Mouse (Mus musculus): ENCODE measurements around the gene Gm29735.
"Not testable (repeated sequence)": the region's sequence is repeated elsewhere in the genome, so short reads cannot be mapped to it uniquely, and the experiment has no call there.

Gene Gm29735

DNA sequence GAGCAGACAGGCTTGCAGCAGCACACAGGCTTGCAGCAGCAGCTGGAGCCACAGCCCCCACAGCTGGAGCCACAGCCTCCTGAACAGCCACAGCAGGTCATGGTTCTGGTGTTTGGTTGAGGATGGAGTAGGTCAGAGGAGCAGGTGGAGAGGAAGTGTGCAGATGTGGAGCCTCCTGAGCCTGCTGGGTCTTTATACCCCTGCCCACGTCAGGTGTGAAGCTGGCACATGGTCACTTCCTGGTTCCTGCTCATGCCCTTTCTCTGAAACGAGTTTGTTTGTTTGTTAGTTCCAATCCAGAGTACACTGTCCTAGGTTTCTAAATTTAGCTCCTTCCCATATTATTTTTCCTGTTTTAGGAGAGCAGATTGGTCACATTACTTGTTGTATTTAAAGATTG is at the start of gene Gm29735:
TSS of gene Gm29735 (minus strand) at position 101 of the 400 bp plus-strand sequence.
- TF ChIP-seq GATA4 (IDR thresholded peaks at IDR 0.05; ENCODE audit: insufficient replicate concordance, low read length), result not testable (repeated sequence)

DNA sequence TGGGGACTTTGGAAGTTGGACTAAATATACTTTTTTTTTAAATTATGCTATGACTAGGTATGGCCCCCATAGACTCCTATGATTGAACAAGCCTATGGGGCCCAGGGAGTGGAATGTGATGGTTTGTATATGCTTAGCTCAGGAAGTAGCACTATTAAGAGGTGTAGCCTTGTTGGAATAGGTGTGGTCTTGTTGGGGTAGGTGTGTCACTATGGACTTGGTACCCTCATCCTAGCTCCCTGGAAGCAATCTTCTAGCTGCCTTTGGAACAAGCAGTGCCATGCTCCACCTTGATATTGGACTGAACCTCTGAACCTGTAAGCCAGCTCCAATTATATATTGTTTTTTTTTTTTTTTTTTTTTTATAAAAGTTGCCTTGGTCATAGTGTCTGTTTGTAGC is 48.6 kb upstream of the Gm29735 start:
- no peak for TF ChIP-seq GATA4 (IDR thresholded peaks at IDR 0.05; ENCODE audit: insufficient replicate concordance, low read length)

DNA sequence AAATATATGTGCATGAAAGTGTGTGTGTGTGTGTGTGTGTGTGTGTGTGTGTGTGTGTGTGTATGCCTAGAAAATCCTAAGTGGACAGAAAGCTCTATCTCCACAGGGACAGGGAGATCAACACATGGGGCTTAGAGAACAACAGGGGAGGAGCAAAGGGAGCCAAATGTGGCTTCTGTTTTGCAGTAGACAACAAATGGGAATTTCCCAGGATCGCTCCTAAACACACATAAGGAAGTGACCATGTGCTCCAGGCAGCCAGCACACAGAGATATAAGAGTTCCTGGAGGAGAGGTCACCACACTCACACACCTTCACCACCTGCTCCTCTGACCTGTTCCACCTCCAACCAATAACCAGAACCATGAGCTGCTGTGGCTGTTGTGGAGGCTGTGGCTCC is 44.2 kb upstream of the Gm29735 start, which contains the start of gene Krtap5-3:
TSS of gene Krtap5-3 (plus strand) at position 301 of the 400 bp plus-strand sequence.
- no peak for TF ChIP-seq GATA4 (IDR thresholded peaks at IDR 0.05; ENCODE audit: insufficient replicate concordance, low read length)

- no peak for TF ChIP-seq GATA4 (IDR thresholded peaks at IDR 0.05; ENCODE audit: insufficient replicate concordance, low read length)
Measured at GRCm38 (mm10) chr7:142198748-142199147, 41.8 kb upstream of the Gm29735 start.

DNA sequence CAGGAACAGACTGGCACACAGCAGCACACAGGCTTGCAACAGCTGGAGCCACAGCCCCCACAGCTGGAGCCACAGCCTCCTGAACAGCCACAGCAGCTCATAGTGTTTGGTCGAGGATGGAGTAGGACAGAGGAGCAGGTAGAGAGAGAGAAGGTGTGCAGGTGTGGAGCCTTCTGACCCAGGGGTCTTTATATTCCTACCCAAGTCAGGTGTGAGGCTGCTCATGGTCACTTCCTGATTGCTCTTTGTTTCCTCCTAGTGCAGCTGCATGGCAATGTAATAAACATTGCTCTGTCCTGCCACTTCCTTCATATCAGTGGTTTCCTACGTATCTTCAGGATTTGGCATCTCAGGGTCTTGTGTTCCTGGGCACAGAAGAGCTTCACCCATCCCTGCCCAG is 33.4 kb upstream of the Gm29735 start, which contains the start of gene Gm10153:
TSS of gene Gm10153 (minus strand) at position 101 of the 400 bp plus-strand sequence.
- TF ChIP-seq GATA4 (IDR thresholded peaks at IDR 0.05; ENCODE audit: insufficient replicate concordance, low read length), result no peak

DNA sequence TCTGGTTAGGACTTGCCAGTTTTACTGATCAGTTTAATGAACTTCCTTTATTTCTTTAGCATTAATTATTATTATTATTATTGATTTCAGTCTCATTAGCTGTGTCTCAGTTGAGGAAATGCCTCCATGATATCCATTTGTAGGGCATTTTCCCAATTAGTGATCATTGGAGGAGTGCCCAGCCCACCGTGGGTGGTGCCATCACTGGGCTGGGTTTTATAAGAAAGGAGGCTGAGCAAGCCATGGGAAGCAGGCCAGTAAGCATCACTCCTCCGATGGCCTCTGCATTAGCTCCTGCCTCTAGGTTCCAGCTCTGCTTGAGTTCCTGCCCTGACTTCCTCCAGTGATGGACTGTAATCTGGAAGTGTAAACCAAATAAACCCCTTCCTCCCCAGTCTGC is 31.2 kb upstream of the Gm29735 start:
- TF ChIP-seq GATA4 (IDR thresholded peaks at IDR 0.05; ENCODE audit: insufficient replicate concordance, low read length), result no peak

GRCm38 (mm10) chr7:142181021-142181420 is 24.1 kb upstream of the Gm29735 start:
- no peak for TF ChIP-seq GATA4 (IDR thresholded peaks at IDR 0.05; ENCODE audit: insufficient replicate concordance, low read length)

DNA sequence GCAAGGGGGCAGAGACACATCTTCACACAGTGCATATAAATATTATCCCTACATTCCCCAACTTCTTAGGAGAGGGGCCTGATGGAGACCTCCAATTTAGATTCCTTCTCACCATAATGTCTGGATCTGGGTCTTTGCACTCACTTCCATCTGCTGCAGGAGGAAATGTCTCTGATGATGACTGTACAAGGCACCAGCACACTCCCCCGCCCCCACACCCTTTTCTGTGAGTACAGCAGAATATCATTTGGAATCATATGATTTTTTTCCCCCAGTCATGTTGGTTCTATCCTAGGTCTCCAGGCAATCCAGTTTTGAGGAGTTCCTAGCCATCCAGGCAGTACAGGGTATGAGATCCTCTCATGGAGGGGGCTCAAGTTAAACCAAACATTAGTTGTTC is 21.8 kb upstream of the Gm29735 start:
- no peak for TF ChIP-seq GATA4 (IDR thresholded peaks at IDR 0.05; ENCODE audit: insufficient replicate concordance, low read length)

DNA sequence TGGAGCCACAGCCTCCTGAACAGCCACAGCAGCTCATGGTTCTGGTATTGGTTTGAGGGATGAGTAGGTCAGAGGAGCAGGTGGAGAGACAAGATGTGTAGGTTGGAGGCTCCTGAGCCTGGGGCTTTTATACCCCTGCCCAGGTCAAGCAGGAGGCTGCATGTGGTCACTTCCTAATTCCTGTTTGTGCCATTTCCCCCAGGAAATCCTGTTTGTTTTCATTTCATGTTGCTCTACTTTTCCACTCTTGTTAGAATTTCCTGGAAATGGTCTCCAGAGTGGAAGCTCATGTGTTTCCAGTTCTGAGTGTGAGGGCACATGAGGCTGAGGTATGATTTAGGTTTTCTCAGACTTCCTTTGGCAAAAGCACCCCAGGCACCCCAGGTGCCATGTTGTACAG is 19.0 kb upstream of the Gm29735 start, which contains the start of gene Krtap5-2:
TSS of gene Krtap5-2 (minus strand) at position 101 of the 400 bp plus-strand sequence.
- TF ChIP-seq GATA4 (IDR thresholded peaks at IDR 0.05; ENCODE audit: insufficient replicate concordance, low read length), result not testable (repeated sequence)

- TF ChIP-seq GATA4 (IDR thresholded peaks at IDR 0.05; ENCODE audit: insufficient replicate concordance, low read length), result no peak
Measured at GRCm38 (mm10) chr7:142169836-142170235, 12.9 kb upstream of the Gm29735 start.

GRCm38 (mm10) chr7:142165639-142166038 is 8.7 kb upstream of the Gm29735 start, which contains the start of gene Gm4553:
Gene Gm4553, minus strand, starts transcription at chr7:142165739.
- not testable (repeated sequence) for TF ChIP-seq GATA4 (IDR thresholded peaks at IDR 0.05; ENCODE audit: insufficient replicate concordance, low read length)

DNA sequence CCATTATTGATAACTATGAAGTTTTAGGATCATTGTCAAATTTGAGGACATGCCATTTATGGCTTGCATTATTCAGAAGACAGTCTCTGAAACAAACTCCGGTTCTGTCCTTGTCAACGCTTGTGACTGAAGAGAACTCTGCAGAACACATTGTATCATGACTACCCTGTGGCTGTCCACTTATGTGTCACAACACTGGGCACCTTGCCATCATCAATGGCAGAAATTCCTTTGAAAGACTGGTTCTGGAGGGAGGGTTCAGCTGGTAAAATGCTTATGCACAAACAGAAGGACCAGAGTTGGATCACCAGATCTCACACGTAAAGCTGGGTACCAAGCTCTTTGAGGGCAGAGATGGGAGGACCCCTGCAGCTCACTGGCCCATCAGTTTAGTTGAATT is 2.5 kb upstream of the Gm29735 start:
- TF ChIP-seq GATA4 (IDR thresholded peaks at IDR 0.05; ENCODE audit: insufficient replicate concordance, low read length), result no peak

- TF ChIP-seq GATA4 (IDR thresholded peaks at IDR 0.05; ENCODE audit: insufficient replicate concordance, low read length), result no peak
Measured at GRCm38 (mm10) chr7:142155308-142155707, 1.6 kb downstream of the Gm29735 start.

DNA sequence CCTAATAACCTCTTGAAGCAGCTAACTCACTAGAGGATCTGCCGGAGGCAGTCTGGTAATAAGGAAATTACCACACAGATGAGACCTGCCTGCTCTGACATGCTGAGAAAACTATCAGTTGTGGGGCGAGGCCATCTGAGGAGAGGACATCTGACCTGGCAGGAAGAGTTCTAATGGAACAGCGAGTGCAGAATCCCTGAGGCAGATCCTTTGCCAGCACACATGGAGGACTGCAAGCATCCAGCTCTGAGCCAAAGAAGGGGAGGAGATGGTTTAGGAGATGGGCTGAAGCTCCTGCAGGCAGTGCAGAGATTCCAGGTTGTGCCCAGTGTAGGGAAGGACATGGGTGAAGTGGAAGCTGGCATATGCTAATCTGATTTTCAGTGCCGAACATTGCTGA is 4.7 kb downstream of the Gm29735 start:
- TF ChIP-seq GATA4 (IDR thresholded peaks at IDR 0.05; ENCODE audit: insufficient replicate concordance, low read length), result no peak

GRCm38 (mm10) chr7:142148633-142149032 is 8.3 kb downstream of the Gm29735 start:
- no peak for TF ChIP-seq GATA4 (IDR thresholded peaks at IDR 0.05; ENCODE audit: insufficient replicate concordance, low read length)

- no peak for TF ChIP-seq GATA4 (IDR thresholded peaks at IDR 0.05; ENCODE audit: insufficient replicate concordance, low read length)
Measured at GRCm38 (mm10) chr7:142146033-142146432, 10.9 kb downstream of the Gm29735 start.

GRCm38 (mm10) chr7:142145413-142145940 is 11.4 kb downstream of the Gm29735 start:
- TF ChIP-seq GATA4 (IDR thresholded peaks at IDR 0.05; ENCODE audit: insufficient replicate concordance, low read length), result no peak
